Mouse (Mus musculus) CH12.LX (cell line): ENCODE measurements around the gene Wrap53. TPM values are rescaled to one million over a fixed set of nuclear protein-coding genes. Genes with fewer than 3 reads are reported as not detected.

Experiments
- DNase-seq: peaks from one replicate; pipeline ENCODE4 v3.0.0-alpha.2; 2013; ENCODE audit errors: extremely low read depth
- H3K27ac ChIP-seq: 2 replicates; pipeline ENCODE4 v1.5.1; 2012; ENCODE audit warnings: low read depth, mild to moderate bottlenecking, control low read depth, moderate library complexity; ENCODE audit not compliant: insufficient read depth
- H3K27me3 ChIP-seq: replicated peaks from 2 replicates; pipeline ENCODE3; 2012; ENCODE audit warnings: inconsistent platforms
- H3K36me3 ChIP-seq, 2 experiments: replicated peaks in 1 of 2; 2 replicates each; pipeline versions ENCODE3 to v1.6.1; 2012; ENCODE audit warnings: inconsistent platforms in 1 of 2, low read length in 1 of 2, mild to moderate bottlenecking in 1 of 2, mixed read lengths in 1 of 2, moderate library complexity in 1 of 2; ENCODE audit not compliant: control insufficient read depth in 1 of 2, insufficient read depth in 1 of 2
- H3K4me1 ChIP-seq, 2 experiments: 2 replicates each; pipeline ENCODE4 v1.6.1; 2012; ENCODE audit warnings: inconsistent platforms in 1 of 2, moderate library complexity in 1 of 2; ENCODE audit not compliant: insufficient read depth in 2 of 2, control insufficient read depth in 1 of 2
- H3K4me2 ChIP-seq: 2 replicates; pipeline ENCODE4 v1.6.1; 2012; ENCODE audit warnings: low read depth, mild to moderate bottlenecking, control low read depth; ENCODE audit not compliant: poor library complexity, insufficient read depth, severe bottlenecking
- H3K4me3 ChIP-seq, 3 experiments: fragments of 150-350 bp in 1 of 3; sonication (generic) in 1 of 3; replicated peaks in 1 of 3; 2 replicates each; pipeline versions ENCODE3 to v1.5.1; 2011 to 2012; ENCODE audit warnings: low read depth in 2 of 3, low read length in 2 of 3, mild to moderate bottlenecking in 2 of 3, moderate library complexity in 2 of 3, control low read depth in 1 of 3, improper control_type of control experiment in 1 of 3, inconsistent platforms in 1 of 3, mixed read lengths in 1 of 3; ENCODE audit not compliant: poor library complexity in 1 of 3
- H3K79me2 ChIP-seq: replicated peaks from 2 replicates; pipeline ENCODE4 v1.6.1; 2012; ENCODE audit warnings: mild to moderate bottlenecking, moderate library complexity; ENCODE audit not compliant: control insufficient read depth, poor library complexity, insufficient read depth, severe bottlenecking; ENCODE audit errors: extremely low read depth
- H3K9ac ChIP-seq: 2 replicates; pipeline ENCODE4 v1.6.1; 2012; ENCODE audit warnings: low read depth, mild to moderate bottlenecking, control low read depth, moderate library complexity; ENCODE audit not compliant: insufficient read depth
- H3K9me3 ChIP-seq: replicated peaks from 2 replicates; pipeline ENCODE3; 2012; ENCODE audit warnings: low read length, inconsistent platforms, mixed read lengths
- BHLHE40 ChIP-seq: IDR thresholded peaks from 2 replicates; pipeline ENCODE4 v1.6.1; 2011; ENCODE audit warnings: mild to moderate bottlenecking, low read depth, low read length, improper control_type of control experiment
- CTCF ChIP-seq, 2 experiments: IDR thresholded peaks in 1 of 2; conservative IDR thresholded peaks in 1 of 2; 2 replicates each; pipeline ENCODE4 v1.5.1; 2011 to 2012; ENCODE audit warnings: low read depth in 2 of 2, low read length in 2 of 2, improper control_type of control experiment in 1 of 2, inconsistent platforms in 1 of 2, mild to moderate bottlenecking in 1 of 2, moderate library complexity in 1 of 2
- E2F4 ChIP-seq: IDR thresholded peaks from 2 replicates; pipeline ENCODE4 v1.6.1; 2011; ENCODE audit warnings: low read depth, low read length, improper control_type of control experiment; ENCODE audit not compliant: insufficient replicate concordance
- ELF1 ChIP-seq: IDR thresholded peaks from 2 replicates; pipeline ENCODE4 v1.6.1; 2014; ENCODE audit warnings: low read depth, mild to moderate bottlenecking, inconsistent platforms, low read length, improper control_type of control experiment
- EP300 ChIP-seq: IDR thresholded peaks from 2 replicates; pipeline ENCODE4 v1.6.1; 2011; ENCODE audit warnings: low read length, improper control_type of control experiment
- HCFC1 ChIP-seq: IDR thresholded peaks from 2 replicates; pipeline ENCODE4 v1.6.1; 2012; ENCODE audit warnings: low read depth, mild to moderate bottlenecking, inconsistent platforms, low read length, improper control_type of control experiment
- IRF4 ChIP-seq: IDR thresholded peaks from 2 replicates; pipeline ENCODE4 v1.6.1; 2014; ENCODE audit warnings: low read depth, mild to moderate bottlenecking, inconsistent platforms, low read length, improper control_type of control experiment
- JUN ChIP-seq: IDR thresholded peaks from 2 replicates; pipeline ENCODE4 v1.6.1; 2011; ENCODE audit warnings: low read depth, mild to moderate bottlenecking, low read length, improper control_type of control experiment, moderate library complexity; ENCODE audit not compliant: insufficient read depth
- JUND ChIP-seq: conservative IDR thresholded peaks from 2 replicates; pipeline ENCODE4 v1.6.1; 2011; ENCODE audit warnings: low read depth, low read length, improper control_type of control experiment
- KAT2A ChIP-seq: IDR thresholded peaks from 2 replicates; pipeline ENCODE4 v1.6.1; 2012; ENCODE audit warnings: low read length, improper control_type of control experiment, inconsistent platforms; ENCODE audit not compliant: insufficient replicate concordance
- MAFK ChIP-seq: IDR thresholded peaks from 2 replicates; pipeline ENCODE4 v1.6.1; 2011; ENCODE audit warnings: low read length, improper control_type of control experiment; ENCODE audit not compliant: insufficient replicate concordance
- MAX ChIP-seq: IDR thresholded peaks from 2 replicates; pipeline ENCODE4 v1.6.1; 2011; ENCODE audit warnings: low read length, improper control_type of control experiment
- MAZ ChIP-seq: IDR thresholded peaks from 2 replicates; pipeline ENCODE4 v1.6.1; 2012; ENCODE audit warnings: low read depth, mild to moderate bottlenecking, inconsistent platforms, low read length, improper control_type of control experiment, moderate library complexity
- MXI1 ChIP-seq: IDR thresholded peaks from 2 replicates; pipeline ENCODE4 v1.6.1; 2011; ENCODE audit warnings: mild to moderate bottlenecking, low read depth, low read length, improper control_type of control experiment
- MYC ChIP-seq: IDR thresholded peaks from 2 replicates; pipeline ENCODE4 v1.6.1; 2011; ENCODE audit warnings: low read depth, mild to moderate bottlenecking, improper control_type of control experiment, low read length
- NRF1 ChIP-seq: IDR thresholded peaks from 2 replicates; pipeline ENCODE4 v1.6.1; 2014; ENCODE audit warnings: low read depth, mild to moderate bottlenecking, inconsistent platforms, low read length, improper control_type of control experiment, moderate library complexity
- PAX5 ChIP-seq: IDR thresholded peaks from 2 replicates; pipeline ENCODE4 v1.6.1; 2012; ENCODE audit warnings: low read length, inconsistent platforms, mixed read lengths
- POLR2A ChIP-seq: IDR thresholded peaks from 2 replicates; pipeline ENCODE4 v1.6.1; 2011; ENCODE audit warnings: low read depth, mild to moderate bottlenecking, improper control_type of control experiment, low read length
- RAD21 ChIP-seq: IDR thresholded peaks from 2 replicates; pipeline ENCODE4 v1.6.1; 2011; ENCODE audit warnings: low read depth, mild to moderate bottlenecking, low read length, improper control_type of control experiment, moderate library complexity
- RCOR1 ChIP-seq: conservative IDR thresholded peaks from 2 replicates; pipeline ENCODE4 v1.6.1; 2012; ENCODE audit warnings: low read depth, mild to moderate bottlenecking, inconsistent platforms, low read length, improper control_type of control experiment
- SMC3 ChIP-seq: IDR thresholded peaks from 2 replicates; pipeline ENCODE4 v1.6.1; 2011; ENCODE audit warnings: low read depth, low read length, improper control_type of control experiment
- TBP ChIP-seq: conservative IDR thresholded peaks from 2 replicates; pipeline ENCODE4 v1.6.1; 2011; ENCODE audit warnings: low read depth, low read length, improper control_type of control experiment
- TCF12 ChIP-seq: IDR thresholded peaks from 2 replicates; pipeline ENCODE4 v1.6.1; 2014; ENCODE audit warnings: low read depth, mild to moderate bottlenecking, inconsistent platforms, low read length, improper control_type of control experiment
- UBTF ChIP-seq: IDR thresholded peaks from 2 replicates; pipeline ENCODE4 v1.6.1; 2012; ENCODE audit warnings: low read depth, mild to moderate bottlenecking, inconsistent platforms, low read length, improper control_type of control experiment, moderate library complexity
- USF1 ChIP-seq: IDR thresholded peaks from 2 replicates; pipeline ENCODE4 v1.6.1; 2014; ENCODE audit warnings: low read depth, mild to moderate bottlenecking, inconsistent platforms, low read length, improper control_type of control experiment
- USF2 ChIP-seq: conservative IDR thresholded peaks from 2 replicates; pipeline ENCODE4 v1.6.1; 2011; ENCODE audit warnings: low read depth, low read length, improper control_type of control experiment
- ZNF384 ChIP-seq: IDR thresholded peaks from 2 replicates; pipeline ENCODE4 v1.6.1; 2012; ENCODE audit warnings: low read depth, low read length, improper control_type of control experiment, inconsistent platforms
- dilution Hi-C: fragments of 300-500 bp; cut with MboI; formaldehyde crosslinking; loops from 2 replicates; pipeline ENCODE4 v1.14.3; 2020; ENCODE audit warnings: low sequenced_read_pairs; ENCODE audit not compliant: extremely low pct_unique_long_range_greater_than_20kb, extremely low pct_ligation_motif_present
- in situ Hi-C: fragments of 300-500 bp; cut with MboI; formaldehyde crosslinking; loops from 3 replicates; pipeline ENCODE4 v1.14.3; 2019; ENCODE audit warnings: low sequenced_read_pairs, low pct_ligation_motif_present, low pct_unique_long_range_greater_than_20kb, mixed read lengths
- polyA plus RNA-seq: library from polyadenylated mRNA; unstranded; fragments of >175 nt; gene quantifications from 2 replicates; pipeline ENCODE4 v1.2.1, GENCODE M21; 2012; ENCODE audit warnings: low read depth; ENCODE audit not compliant: insufficient read length
- total RNA-seq, 2 experiments: library from RNA; depleted of rRNA; stranded (reverse); fragments of 300-350 nt in 1 of 2; fragments of >200 nt in 1 of 2; gene quantifications; 2 replicates each; pipeline ENCODE4 v1.2.3; 2012 to 2014

Wrap53 gene
- total and polyA plus RNA-seq, 3 experiments: 25.4 to 36.0 (median 34.2) TPM

GRCm38 (mm10) chr11:69629802-69630201 is 49.7 kb upstream of the Wrap53 start:
- peak; percentile 62 for DNase-seq
- peaks cover 0 to 25% of the 10 kb centered on the region in 2 experiments; a peak in 2 of 4 replicates for H3K4me1 ChIP-seq
- H3K4me2 ChIP-seq: no peak overlapping the region
- TF ChIP-seq JUND (no peak), CTCF (conservative IDR thresholded peaks at IDR 0.05 in 1 of 2, IDR thresholded peaks at IDR 0.05 in 1 of 2; ENCODE audit: low read depth in 2 of 2, low read length in 2 of 2) (peak; percentile 67 to 76), MXI1 (no peak), RAD21 (peak; percentile 54), NRF1 (peak; percentile 32; the same call in 1 of the 2 replicates), SMC3 (peak; percentile 59), BHLHE40 (no peak)
- H3K9ac ChIP-seq: no peak overlapping the region
- peaks cover 17% of the 10 kb centered on the region for H3K79me2 ChIP-seq
- H3K36me3 ChIP-seq: no peaks in the 10 kb centered on the region
- no peak overlapping the region for H3K27ac ChIP-seq
- no peaks in the 10 kb centered on the region for H3K9me3 ChIP-seq
- in situ Hi-C loops (no loop called here), dilution Hi-C loops (no loop called here)
- no peaks in the 10 kb centered on the region for H3K27me3 ChIP-seq
- no peak overlapping the region for H3K4me3 ChIP-seq

- no peak for TF ChIP-seq JUN
- TF ChIP-seq ELF1: no peak
- TF ChIP-seq NRF1: no peak; the same call in 1 of the 2 replicates
- no peak for TF ChIP-seq USF2
- no peak for TF ChIP-seq ZNF384
- no peak for TF ChIP-seq UBTF
- peak; percentile 95 to 99 for TF ChIP-seq CTCF (conservative IDR thresholded peaks at IDR 0.05 in 1 of 2, IDR thresholded peaks at IDR 0.05 in 1 of 2; ENCODE audit: low read depth in 2 of 2, low read length in 2 of 2)
- 0 out of 2 replicates have a peak, but pooled peaks have one; percentile 21 for TF ChIP-seq POLR2A
- TF ChIP-seq SMC3: peak; percentile 63
- no peak for TF ChIP-seq E2F4
- no peak for TF ChIP-seq MAX
- TF ChIP-seq EP300: no peak
- TF ChIP-seq TBP: 0 out of 2 replicates have a peak, but pooled peaks have one; percentile 28
- no peak for TF ChIP-seq MYC
- peak; percentile 74 for TF ChIP-seq RAD21
- no peak for TF ChIP-seq HCFC1
- no peak for TF ChIP-seq PAX5
- TF ChIP-seq RCOR1: no peak
- no peak for TF ChIP-seq KAT2A
- TF ChIP-seq JUND: no peak
- no peak for TF ChIP-seq USF1
- TF ChIP-seq MAFK: no peak
- no peak for TF ChIP-seq MAZ
- TF ChIP-seq TCF12: no peak
- no peak for TF ChIP-seq IRF4
Measured at GRCm38 (mm10) chr11:69628286-69628685, 48.2 kb upstream of the Wrap53 start.

More at GRCm38 (mm10) chr11:69628286-69628685, 48.2 kb upstream of the Wrap53 start:
- no peaks in the 10 kb centered on the region for H3K9me3 ChIP-seq
- H3K4me3 ChIP-seq: no peak overlapping the region
- H3K79me2 ChIP-seq: peaks cover 2% of the 10 kb centered on the region
- in situ Hi-C loops: no loop called here
- H3K4me1 ChIP-seq: peaks cover 0 to 16% of the 10 kb centered on the region in 2 experiments; a peak in 2 of 4 replicates
- dilution Hi-C loops: no loop called here
- H3K36me3 ChIP-seq: no peaks in the 10 kb centered on the region
- DNase-seq: peak; percentile 91
- peak overlapping the region; percentile 67 for H3K4me2 ChIP-seq
- no peak overlapping the region for H3K27ac ChIP-seq
- H3K27me3 ChIP-seq: peaks cover 2% of the 10 kb centered on the region
- no peak overlapping the region for H3K9ac ChIP-seq
